Mouse (Mus musculus) common myeloid progenitor, adult 5-6 weeks (primary cell): ENCODE results near the gene Gpx4. TPM values are rescaled to one million over a fixed set of nuclear protein-coding genes. Genes with fewer than 3 reads are reported as not detected.
"Not testable (repeated sequence)": the region's sequence is repeated elsewhere in the genome, so short reads cannot be mapped to it uniquely, and the experiment has no call there.

Source experiments
- ATAC-seq: replicated peaks from 2 replicates; pipeline ENCODE4 v1.8.0; 2016; ENCODE audit warnings: low read depth, mild to moderate bottlenecking, moderate TSS enrichment, inconsistent platforms; ENCODE audit not compliant: poor library complexity, severe bottlenecking
- total RNA-seq: library from RNA; stranded (forward); fragments of 200-1000, 187-1606 nt; gene quantifications from 2 replicates; pipeline ENCODE4 v1.2.3, GENCODE M21; 2017

Gpx4 gene
- total RNA-seq, 1 experiment from 2014 or later = 481 TPM

GRCm38 (mm10) chr10:80022164-80022563 lies 24.8 kb upstream of the Gpx4 start:
- ATAC-seq = peak; percentile 23

DNA sequence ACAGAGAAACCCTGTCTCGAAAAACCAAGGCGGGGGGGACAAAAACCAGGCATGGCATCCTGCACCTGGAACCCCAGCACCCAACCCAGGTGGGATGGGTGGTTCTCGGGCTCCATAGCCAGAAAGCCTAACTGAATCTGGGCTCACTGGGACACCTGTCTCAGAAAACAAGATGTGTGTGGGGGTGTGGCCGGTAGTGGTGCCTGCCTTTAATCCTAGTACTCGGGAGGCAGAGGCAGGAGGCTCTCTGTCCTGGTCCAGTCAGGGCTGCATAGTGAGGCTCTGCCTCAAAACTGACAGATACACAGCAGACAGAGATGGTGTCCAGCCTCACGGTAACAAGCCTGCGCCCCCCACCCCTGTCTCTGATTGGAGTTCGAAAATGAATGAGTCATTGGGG lies 24.2 kb upstream of the Gpx4 start:
- no peak for ATAC-seq

- no peak for ATAC-seq
Observed at GRCm38 (mm10) chr10:80023758-80024157, 23.2 kb upstream of the Gpx4 start.

- ATAC-seq = peak; percentile 45
Observed at GRCm38 (mm10) chr10:80024229-80025043, 22.5 kb upstream of the Gpx4 start.

- ATAC-seq = no peak
Observed at GRCm38 (mm10) chr10:80025044-80025347, 22.0 kb upstream of the Gpx4 start.

GRCm38 (mm10) chr10:80025463-80025862 lies 21.5 kb upstream of the Gpx4 start:
- no peak for ATAC-seq

GRCm38 (mm10) chr10:80025889-80026288 lies 21.1 kb upstream of the Gpx4 start:
- ATAC-seq = peak; percentile 35

- no peak for ATAC-seq
Observed at GRCm38 (mm10) chr10:80027681-80028520, 19.1 kb upstream of the Gpx4 start.

DNA sequence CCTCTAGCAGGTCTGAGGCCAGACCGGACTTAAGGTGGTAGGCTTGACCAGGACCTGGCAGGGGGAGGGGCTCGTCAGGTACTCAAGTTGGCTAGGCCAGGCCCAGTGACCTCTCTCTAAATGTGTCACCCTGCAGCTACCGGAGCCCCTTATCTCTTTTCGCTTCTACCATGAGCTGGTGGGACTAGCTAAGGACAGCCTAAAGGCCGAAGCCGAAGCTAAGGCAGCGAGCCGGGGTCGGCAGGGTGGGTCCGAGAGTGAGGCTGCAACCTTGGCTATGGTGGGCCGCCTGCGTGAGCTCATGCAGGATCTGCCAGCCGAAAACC lies 18.5 kb upstream of the Gpx4 start:
- ATAC-seq = no peak

GRCm38 (mm10) chr10:80030191-80030590 lies 16.8 kb upstream of the Gpx4 start:
- peak; percentile 19 for ATAC-seq

DNA sequence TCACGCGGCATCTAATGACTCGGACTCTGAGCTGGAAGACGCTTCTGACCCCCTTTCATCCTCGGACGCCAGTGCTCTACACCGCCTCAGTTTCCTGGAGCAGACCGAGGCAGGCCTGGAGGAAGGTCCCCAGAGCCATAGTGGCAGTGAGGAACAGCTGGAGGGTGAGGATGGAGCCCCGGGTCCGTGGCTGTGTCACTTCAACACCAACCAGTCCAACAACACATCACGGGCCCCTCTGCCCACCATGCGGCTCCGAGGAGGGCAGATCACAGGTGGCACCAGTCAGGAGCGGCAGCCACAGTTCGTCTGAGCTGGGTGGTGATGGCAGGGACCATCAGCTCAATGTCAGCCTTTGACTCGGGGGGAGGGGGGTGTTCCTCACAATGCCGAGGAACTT lies 16.2 kb upstream of the Gpx4 start:
- ATAC-seq = no peak

DNA sequence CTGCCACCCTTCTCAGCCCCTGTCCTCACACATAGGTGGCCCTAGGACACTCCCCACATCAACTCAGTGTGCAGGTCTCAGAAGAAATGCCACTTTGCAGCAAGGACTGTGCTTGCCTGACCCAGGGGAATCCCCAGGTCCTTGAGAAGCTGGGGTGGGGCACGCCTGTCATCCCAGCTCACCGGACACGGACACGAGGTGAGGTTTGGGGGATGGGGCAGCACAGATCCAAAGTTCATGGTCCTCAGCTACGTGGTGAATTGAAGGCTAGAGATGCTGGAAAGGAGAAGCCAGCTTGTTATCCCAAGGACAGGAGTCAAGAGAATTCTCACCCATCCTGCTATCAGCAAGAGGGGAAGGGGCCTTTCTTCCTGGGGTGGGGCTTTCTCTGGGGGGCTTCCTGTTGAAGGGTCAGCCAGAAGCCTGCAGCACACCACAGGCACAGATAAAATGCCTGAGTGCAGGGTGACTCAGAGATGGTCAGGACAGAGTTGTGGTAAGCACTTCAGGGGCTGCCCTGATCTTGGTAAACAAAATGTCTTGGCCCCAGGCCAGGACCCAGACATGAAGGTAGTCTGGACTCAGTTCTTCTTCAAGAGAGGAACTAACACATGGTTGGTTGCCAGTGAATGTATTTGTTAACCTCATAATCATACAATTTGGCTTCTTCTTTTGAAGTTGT lies 14.0 kb upstream of the Gpx4 start:
- ATAC-seq = peak; percentile 75

GRCm38 (mm10) chr10:80033511-80034391 lies 13.2 kb upstream of the Gpx4 start:
- peak; percentile 31; the same call in 1 of the 2 replicates for ATAC-seq

DNA sequence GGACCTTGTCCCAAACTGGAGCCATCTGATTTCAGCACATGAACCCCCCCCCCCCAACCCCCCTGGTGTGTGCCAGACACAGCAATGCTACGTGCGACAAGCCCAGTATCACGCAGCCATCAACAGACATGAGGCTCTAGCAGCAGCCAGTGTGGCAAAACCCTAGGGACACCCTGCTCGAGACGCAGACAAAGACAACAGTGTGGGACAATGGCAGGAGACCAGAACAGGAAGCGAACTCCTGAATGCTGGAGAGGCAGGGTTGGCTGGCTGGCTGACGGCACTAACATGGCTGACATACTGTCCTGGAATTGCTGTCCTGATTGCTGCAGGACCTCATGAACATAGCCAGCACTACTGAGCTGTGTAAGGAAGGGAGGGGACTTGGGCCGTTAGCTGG lies 11.8 kb upstream of the Gpx4 start:
- no peak for ATAC-seq

GRCm38 (mm10) chr10:80035686-80036085 lies 11.3 kb upstream of the Gpx4 start:
- no peak for ATAC-seq

DNA sequence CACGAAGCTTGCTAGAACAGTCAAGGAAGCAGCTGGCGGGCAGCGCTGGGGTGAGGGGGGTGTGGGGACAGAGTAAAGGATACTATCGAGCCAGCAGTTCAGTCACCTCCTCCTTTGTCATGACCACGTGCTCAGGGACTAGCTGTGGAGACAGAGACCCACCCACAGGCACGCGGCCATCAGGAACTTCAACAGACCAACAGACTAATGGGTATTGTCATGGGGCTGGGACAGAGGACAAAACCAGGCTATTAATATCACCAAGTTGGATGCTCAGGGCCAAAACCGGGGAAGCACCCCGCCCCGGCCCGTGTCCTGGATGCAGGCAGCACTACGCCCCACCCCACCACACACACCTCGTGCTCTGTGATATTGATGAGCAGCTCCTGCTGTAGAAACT lies 10.1 kb upstream of the Gpx4 start:
- no peak for ATAC-seq

DNA sequence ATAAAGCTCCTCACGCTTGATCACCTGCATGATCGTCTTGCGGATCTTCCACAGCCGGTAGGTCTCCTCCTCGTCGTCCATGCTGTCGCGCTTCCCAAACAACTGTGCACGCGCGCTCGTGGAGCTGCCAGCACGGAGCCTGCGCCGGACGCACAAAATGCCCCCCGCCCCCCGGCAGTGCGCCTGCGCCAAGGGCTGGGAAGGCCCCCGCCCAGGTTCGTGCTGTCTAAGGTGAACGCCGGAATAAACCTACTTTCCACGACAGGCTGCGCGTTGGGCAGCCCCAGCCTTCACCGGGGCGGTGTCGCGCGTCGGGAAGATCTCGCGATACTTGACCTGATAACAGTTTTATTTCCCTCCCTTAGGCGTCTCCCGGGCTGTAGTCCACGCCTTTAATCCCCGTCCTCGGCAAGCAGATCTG lies 7.4 kb upstream of the Gpx4 start, which contains the start of gene Polr2e:
Polr2e (minus strand) TSS at position 237 of the 421 bp plus-strand sequence.
- ATAC-seq = peak; percentile 93

GRCm38 (mm10) chr10:80041409-80042060 lies 5.4 kb upstream of the Gpx4 start:
- ATAC-seq = not testable (repeated sequence)

DNA sequence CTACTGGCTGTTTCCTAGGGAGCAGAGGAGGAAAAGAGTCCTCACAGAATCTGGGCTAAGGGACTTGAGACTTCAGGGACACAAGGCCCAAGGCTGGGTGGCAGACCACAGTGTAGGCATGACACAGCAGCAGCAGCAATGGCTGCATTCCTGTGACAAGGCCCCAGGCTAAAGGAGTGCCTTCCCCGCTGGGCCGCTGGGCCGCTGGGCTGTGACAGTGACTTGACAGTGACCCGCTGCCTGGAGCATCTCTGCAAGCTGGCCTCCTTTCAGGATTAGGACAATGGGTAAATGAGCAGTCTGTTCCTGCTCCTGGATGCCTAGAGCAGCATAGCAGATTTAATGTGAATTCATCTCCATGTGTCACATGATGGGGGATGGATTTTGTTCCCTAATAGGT lies 2.9 kb upstream of the Gpx4 start:
- no peak for ATAC-seq
